Mouse (Mus musculus) heart, postnatal 0 days (tissue): ENCODE measurements at regions not wholly inside any gene's neighbourhood (a gene's known extent, or its start where the extent isn't known, plus 50 kb on each side); places are given as distances from the start of the nearest gene placed in this dataset.

ENCODE experiments used
- ATAC-seq: fragments of 200-750 bp; cut with Nextera tagmentation; 2 replicates; pipeline ENCODE4 v1.8.0; 2017; ENCODE audit warnings: low read depth, moderate number of reproducible peaks, moderate library complexity; ENCODE audit not compliant: insufficient read depth
- DNase-seq: peaks from one replicate; pipeline ENCODE4 v3.0.0-alpha.2; 2016; ENCODE audit warnings: low spot score
- H3K27ac ChIP-seq: fragments of 300-500 bp; sonication (generic); 2 replicates; pipeline ENCODE4 v1.5.1; 2014; ENCODE audit warnings: low read depth, mild to moderate bottlenecking
- H3K27me3 ChIP-seq: fragments of 300-500 bp; sonication (generic); 2 replicates; pipeline ENCODE4 v1.6.1; 2014; ENCODE audit warnings: low read length, mixed read lengths; ENCODE audit not compliant: control insufficient read depth, insufficient read depth
- H3K36me3 ChIP-seq: fragments of 300-500 bp; sonication (generic); replicated peaks from 2 replicates; pipeline ENCODE4 v1.6.1; 2014; ENCODE audit warnings: low read length, mixed read lengths; ENCODE audit not compliant: control insufficient read depth, insufficient read depth
- H3K4me1 ChIP-seq: fragments of 300-500 bp; sonication (generic); 2 replicates; pipeline ENCODE4 v1.6.1; 2014; ENCODE audit warnings: antibody characterized with exemption; ENCODE audit not compliant: control insufficient read depth, insufficient read depth
- H3K4me2 ChIP-seq: fragments of 300-500 bp; sonication (generic); 2 replicates; pipeline ENCODE4 v1.6.1; 2014; ENCODE audit warnings: low read depth, mild to moderate bottlenecking, low read length, moderate library complexity
- H3K4me3 ChIP-seq: fragments of 300-500 bp; sonication (generic); 2 replicates; pipeline ENCODE4 v1.5.1; 2014; ENCODE audit warnings: low read depth, low read length
- H3K9ac ChIP-seq: fragments of 300-500 bp; sonication (generic); replicated peaks from 2 replicates; pipeline ENCODE4 v1.6.1; 2014; ENCODE audit warnings: low read depth, low read length, mixed read lengths
- H3K9me3 ChIP-seq: fragments of 300-500 bp; sonication (generic); replicated peaks from 2 replicates; pipeline ENCODE4 v1.6.1; 2016; ENCODE audit warnings: low read length; ENCODE audit not compliant: control insufficient read depth
- CTCF ChIP-seq: IDR thresholded peaks from 2 replicates; pipeline ENCODE4 v1.5.1; 2016; ENCODE audit warnings: antibody characterized with exemption, control low read depth, low read depth
- EP300 ChIP-seq: IDR thresholded peaks from 2 replicates; pipeline ENCODE4 v1.6.1; 2016; ENCODE audit warnings: antibody characterized with exemption, low read depth
- WGBS: fragments of 180-500 bp; shearing (Covaris S2); extraction: QIAGEN DNeasy Blood & Tissue Kit; methylation state at CpG from one replicate; pipeline ENCODE4 v1.1.7; 2014; 5-methylcytosine and 5-hydroxymethylcytosine counted together

GRCm38 (mm10) chr13:37290636-37291035 lies 54.4 kb upstream of the Ly86 start:
- no peaks in the 10 kb centered on the region for H3K9me3 ChIP-seq
- no peaks in the 10 kb centered on the region for H3K4me1 ChIP-seq
- H3K4me3 ChIP-seq = no peak overlapping the region
- no peaks in the 10 kb centered on the region for H3K27me3 ChIP-seq
- DNase-seq (peak; percentile 30), ATAC-seq (no peak)
- no peak overlapping the region for H3K27ac ChIP-seq
- no peak overlapping the region for H3K9ac ChIP-seq
- no peaks in the 10 kb centered on the region for H3K36me3 ChIP-seq
- 46% methylated on average over 2 of the region's 2 CpGs for WGBS
- no peak for TF ChIP-seq CTCF
- TF ChIP-seq EP300 = no peak
- no peak overlapping the region for H3K4me2 ChIP-seq

DNA sequence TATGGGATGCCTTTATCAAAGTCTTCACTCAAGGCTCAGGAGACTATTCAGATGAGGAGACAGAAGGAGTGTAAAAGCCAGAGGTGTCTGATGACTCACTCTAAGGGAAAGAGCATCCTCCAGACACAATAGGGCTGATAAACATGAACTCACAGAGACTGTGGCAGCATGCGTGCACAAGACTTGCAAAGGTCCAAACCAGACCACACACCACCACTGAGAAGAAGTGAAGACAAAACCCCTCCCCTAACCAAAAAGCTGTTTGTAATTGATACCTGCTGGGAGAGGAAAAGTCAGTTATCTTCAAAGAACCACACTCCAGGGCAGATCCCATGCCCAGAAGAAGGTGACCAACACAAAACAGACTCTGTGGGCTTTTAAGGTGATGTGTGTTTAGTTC lies 56.0 kb upstream of the Ly86 start:
- no peak for TF ChIP-seq CTCF
- TF ChIP-seq EP300 = no peak
- Histone ChIP-seq H3K36me3 (no peaks in the 10 kb centered on the region), H3K4me3 (no peak overlapping the region), H3K9ac (no peak overlapping the region), H3K27ac (no peak overlapping the region), H3K27me3 (no peaks in the 10 kb centered on the region), H3K4me1 (no peaks in the 10 kb centered on the region), H3K9me3 (no peaks in the 10 kb centered on the region), H3K4me2 (no peak overlapping the region)
- ATAC-seq (no peak), DNase-seq (no peak)
- WGBS = 33% methylated on average over 1 of the region's 1 CpGs

- no peak for DNase-seq
- 56% methylated on average over 5 of the region's 5 CpGs for WGBS
Measured at GRCm38 (mm10) chr13:37282515-37282914, 62.5 kb upstream of the Ly86 start.

GRCm38 (mm10) chr13:37279078-37279789 lies 65.8 kb upstream of the Ly86 start:
- Histone ChIP-seq H3K27ac (no peak overlapping the region), H3K4me1 (no peaks in the 10 kb centered on the region), H3K9ac (no peak overlapping the region), H3K9me3 (no peaks in the 10 kb centered on the region), H3K4me2 (no peak overlapping the region), H3K36me3 (no peaks in the 10 kb centered on the region), H3K27me3 (no peaks in the 10 kb centered on the region), H3K4me3 (no peak overlapping the region)
- WGBS = 86% methylated on average over 8 of the region's 8 CpGs
- DNase-seq = no peak
- no peak; the same call in 1 of the 2 replicates for TF ChIP-seq CTCF
- TF ChIP-seq EP300 = no peak
- ATAC-seq = no peak

More at GRCm38 (mm10) chr13:37282515-37282914, 62.5 kb upstream of the Ly86 start:
- no peaks in the 10 kb centered on the region for H3K9me3 ChIP-seq
- no peak overlapping the region for H3K4me2 ChIP-seq
- TF ChIP-seq CTCF (no peak), EP300 (no peak)
- H3K27ac ChIP-seq = no peak overlapping the region
- H3K9ac ChIP-seq = no peak overlapping the region
- no peak for ATAC-seq
- no peaks in the 10 kb centered on the region for H3K4me1 ChIP-seq
- H3K36me3 ChIP-seq = no peaks in the 10 kb centered on the region
- H3K27me3 ChIP-seq = no peaks in the 10 kb centered on the region
- H3K4me3 ChIP-seq = no peak overlapping the region

GRCm38 (mm10) chr13:37249581-37250461 lies 95.2 kb upstream of the Ly86 start:
- H3K4me1 ChIP-seq = no peaks in the 10 kb centered on the region
- no peak for ATAC-seq
- H3K4me2 ChIP-seq = no peak overlapping the region
- no peak for TF ChIP-seq CTCF
- TF ChIP-seq EP300 = no peak
- no peaks in the 10 kb centered on the region for H3K36me3 ChIP-seq
- 61% methylated on average over 14 of the region's 14 CpGs for WGBS
- no peak overlapping the region for H3K9ac ChIP-seq
- no peaks in the 10 kb centered on the region for H3K27me3 ChIP-seq
- H3K4me3 ChIP-seq = no peak overlapping the region
- no peaks in the 10 kb centered on the region for H3K9me3 ChIP-seq
- H3K27ac ChIP-seq = no peak overlapping the region
- DNase-seq = no peak
